Mouse (Mus musculus) lung, postnatal 0 days (tissue): Measurements from ENCODE around the gene Ccdc39.

Source experiments
- CTCF ChIP-seq: IDR thresholded peaks from 2 replicates; pipeline ENCODE4 v1.5.1; 2016; ENCODE audit warnings: antibody characterized with exemption, mild to moderate bottlenecking
- EP300 ChIP-seq: IDR thresholded peaks from 2 replicates; pipeline ENCODE4 v1.6.1; 2016; ENCODE audit warnings: antibody characterized with exemption, mild to moderate bottlenecking, control low read depth

DNA sequence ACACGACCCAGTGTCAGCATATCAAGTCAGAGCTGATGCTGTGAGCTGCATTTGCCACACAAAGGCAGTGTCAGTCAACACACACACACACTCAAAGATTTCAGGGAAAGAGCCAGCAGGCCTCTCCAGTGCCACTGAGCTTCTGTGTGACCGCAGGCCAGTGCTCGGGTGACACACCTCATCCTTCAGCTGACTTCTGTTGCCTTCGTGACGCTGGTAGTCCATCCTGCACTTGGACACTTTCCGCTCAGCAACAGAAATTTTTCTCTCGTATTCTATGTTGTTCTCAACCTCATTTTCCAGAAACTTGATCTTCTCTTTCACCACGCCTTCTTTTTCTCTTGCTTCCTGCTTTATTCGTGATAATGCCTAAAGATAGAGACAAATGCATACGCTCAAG, 11.8 kb downstream of the Ccdc39 start:
- TF ChIP-seq CTCF (no peak), EP300 (no peak)
